Mouse (Mus musculus) heart, embryonic 16.5 days (tissue): ENCODE measurements around the gene Uqcc1. TPM values are rescaled to one million over a fixed set of nuclear protein-coding genes. Genes with fewer than 3 reads are reported as not detected.

ENCODE experiments used
- ATAC-seq: fragments of 200-750 bp; cut with Nextera tagmentation; replicated peaks from 2 replicates; pipeline ENCODE4 v1.8.0; 2017; ENCODE audit warnings: moderate number of reproducible peaks; ENCODE audit not compliant: insufficient read depth, low FRiP score; ENCODE audit errors: extremely low read depth
- H3K27ac ChIP-seq: fragments of 300-500 bp; sonication (generic); 2 replicates; pipeline ENCODE4 v1.5.1; 2014; ENCODE audit warnings: mild to moderate bottlenecking, low read length, control low read depth, moderate library complexity
- H3K27me3 ChIP-seq: fragments of 300-500 bp; sonication (generic); 2 replicates; pipeline ENCODE4 v1.6.1; 2014; ENCODE audit warnings: low read length, mixed read lengths; ENCODE audit not compliant: control insufficient read depth, insufficient read depth
- H3K36me3 ChIP-seq: fragments of 300-500 bp; sonication (generic); 2 replicates; pipeline ENCODE4 v1.6.1; 2014; ENCODE audit not compliant: control insufficient read depth, insufficient read depth
- H3K4me1 ChIP-seq: fragments of 300-500 bp; sonication (generic); 2 replicates; pipeline ENCODE4 v1.6.1; 2014; ENCODE audit warnings: low read length, mixed read lengths; ENCODE audit not compliant: control insufficient read depth, insufficient read depth
- H3K4me2 ChIP-seq: fragments of 300-500 bp; sonication (generic); 2 replicates; pipeline ENCODE4 v1.6.1; 2014; ENCODE audit warnings: low read depth, mild to moderate bottlenecking, control low read depth, low read length
- H3K4me3 ChIP-seq: fragments of 300-500 bp; sonication (generic); 2 replicates; pipeline ENCODE4 v1.5.1; 2014; ENCODE audit warnings: mild to moderate bottlenecking, control low read depth, low read length
- H3K9ac ChIP-seq: fragments of 300-500 bp; sonication (generic); 2 replicates; pipeline ENCODE4 v1.6.1; 2014; ENCODE audit warnings: low read length, control low read depth
- H3K9me3 ChIP-seq: fragments of 300-500 bp; sonication (generic); replicated peaks from 2 replicates; pipeline ENCODE4 v1.6.1; 2016; ENCODE audit warnings: low read length; ENCODE audit not compliant: control insufficient read depth
- WGBS: fragments of 180-500 bp; shearing (Covaris S2); extraction: QIAGEN DNeasy Blood & Tissue Kit; methylation state at CpG from one replicate; pipeline ENCODE4 v1.1.7; 2014; 5-methylcytosine and 5-hydroxymethylcytosine counted together
- polyA plus RNA-seq: library from polyadenylated mRNA; unstranded; fragments of >200 nt; fragmentation: Nextera tagmentation; extraction: Ambion mirVana; gene quantifications from 2 replicates; pipeline ENCODE4 v1.2.1, GENCODE M21; 2015

The Uqcc1 gene
- polyA plus RNA-seq, 1 experiment from 2014 or later: 129 TPM

DNA sequence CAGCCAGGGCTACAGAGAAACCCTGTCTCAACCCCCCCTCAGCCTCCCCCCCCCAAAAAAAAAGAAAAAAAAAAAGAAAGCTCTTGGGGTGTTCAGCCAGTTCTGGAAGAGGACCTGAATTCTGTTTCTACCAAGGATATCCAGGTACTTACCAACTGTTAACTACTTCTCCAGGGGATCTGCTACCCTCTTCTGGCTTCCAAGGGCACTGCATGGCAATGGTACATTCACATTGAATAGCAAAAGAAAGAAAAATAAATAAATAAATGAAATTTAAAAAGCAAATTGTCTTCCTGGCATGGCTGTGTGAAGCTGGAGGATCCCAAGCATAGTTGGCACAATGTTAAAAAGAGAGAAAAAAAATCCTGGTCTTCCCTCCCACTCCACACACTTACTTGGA is 21.9 kb upstream of the Uqcc1 start:
- Histone ChIP-seq H3K27me3 (peaks cover 5% of the 10 kb centered on the region; the same call in 1 of the 2 replicates), H3K4me2 (no peak overlapping the region), H3K9me3 (no peaks in the 10 kb centered on the region), H3K4me3 (no peak overlapping the region), H3K36me3 (no peaks in the 10 kb centered on the region), H3K4me1 (no peaks in the 10 kb centered on the region), H3K27ac (no peak overlapping the region), H3K9ac (no peak overlapping the region)
- no peak for ATAC-seq

DNA sequence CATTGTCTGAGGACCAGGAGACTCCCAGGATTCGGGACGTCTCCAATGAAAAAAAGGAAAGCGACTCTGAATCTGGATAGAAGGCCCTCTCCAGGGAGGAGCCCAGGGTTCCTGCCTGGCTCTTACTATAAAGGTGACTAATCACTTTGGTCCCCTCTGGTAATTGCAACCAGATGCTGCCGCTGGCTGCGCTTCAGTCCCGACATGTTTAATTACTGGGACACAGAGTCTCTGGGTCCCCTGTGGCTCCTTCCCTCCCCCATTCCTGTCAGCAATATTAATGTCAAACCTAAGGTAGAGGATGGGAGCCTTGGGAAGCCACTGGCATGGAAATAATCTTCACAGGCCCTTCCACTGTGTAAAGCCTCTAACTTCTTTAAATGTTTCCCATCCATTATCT is 19.3 kb upstream of the Uqcc1 start:
- Histone ChIP-seq H3K4me1 (peaks cover 3% of the 10 kb centered on the region; the same call in 1 of the 2 replicates), H3K4me2 (no peak overlapping the region), H3K9ac (no peak overlapping the region), H3K4me3 (no peak overlapping the region), H3K27me3 (peaks cover 4% of the 10 kb centered on the region; the same call in 1 of the 2 replicates), H3K27ac (no peak overlapping the region), H3K36me3 (no peaks in the 10 kb centered on the region), H3K9me3 (no peaks in the 10 kb centered on the region)
- no peak for ATAC-seq
- WGBS: 38% methylated on average over 6 of the region's 6 CpGs

DNA sequence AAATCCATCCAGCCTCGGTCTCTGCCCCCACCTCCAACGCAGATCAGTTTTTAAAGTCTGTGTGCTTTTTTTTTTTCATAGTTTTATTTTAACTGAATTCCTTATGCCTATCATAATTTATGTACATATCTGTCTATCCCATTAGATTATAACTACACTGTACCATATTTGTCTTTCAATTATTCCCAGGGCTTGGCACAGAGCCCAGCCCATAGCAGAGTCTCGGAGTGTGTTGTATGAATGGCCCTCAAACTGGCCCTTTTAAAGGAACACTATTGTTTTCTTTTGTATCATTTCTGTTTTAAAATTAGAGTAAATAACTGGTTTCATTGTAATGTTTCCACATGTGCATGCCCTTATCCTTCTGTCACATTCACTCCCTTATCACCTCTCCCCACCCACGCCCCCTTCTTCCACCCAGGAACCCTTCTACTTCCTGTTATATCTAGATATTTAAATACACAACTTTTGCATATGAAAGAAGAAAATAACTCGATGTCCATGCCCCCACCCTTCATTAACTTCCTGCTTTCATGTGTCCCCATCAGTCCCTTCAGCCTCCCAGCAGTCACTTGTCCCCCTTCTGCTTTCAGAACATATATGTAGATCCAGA is 17.4 kb upstream of the Uqcc1 start:
- H3K4me3 ChIP-seq: no peak overlapping the region
- no peaks in the 10 kb centered on the region for H3K9me3 ChIP-seq
- WGBS: 38% methylated on average over 5 of the region's 5 CpGs
- H3K27ac ChIP-seq: no peak overlapping the region
- no peak overlapping the region for H3K4me2 ChIP-seq
- no peak overlapping the region for H3K9ac ChIP-seq
- H3K27me3 ChIP-seq: peaks cover 4% of the 10 kb centered on the region; the same call in 1 of the 2 replicates
- peaks cover 3% of the 10 kb centered on the region; the same call in 1 of the 2 replicates for H3K4me1 ChIP-seq
- H3K36me3 ChIP-seq: no peaks in the 10 kb centered on the region
- no peak for ATAC-seq

DNA sequence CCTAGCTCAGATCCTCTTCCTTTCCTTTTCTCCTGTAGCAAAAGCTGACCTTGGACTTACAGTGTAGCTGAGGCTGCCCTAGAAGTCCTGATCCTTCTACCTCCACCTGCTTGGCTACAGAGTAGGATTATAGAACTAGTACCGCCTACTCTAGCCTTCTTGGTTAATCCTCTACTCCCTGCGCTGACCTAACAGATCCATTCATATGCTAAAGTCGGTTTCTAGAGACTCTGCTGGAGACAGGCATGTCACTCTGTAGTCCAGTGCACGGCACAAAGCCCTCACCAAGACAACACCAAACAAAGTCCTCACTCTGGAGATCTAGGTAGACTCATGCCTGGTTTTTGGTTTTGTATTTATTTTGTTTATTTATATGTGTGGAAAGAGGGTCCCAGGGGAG is 16.4 kb upstream of the Uqcc1 start:
- peaks cover 4% of the 10 kb centered on the region; the same call in 1 of the 2 replicates for H3K27me3 ChIP-seq
- no peak overlapping the region for H3K4me3 ChIP-seq
- H3K36me3 ChIP-seq: no peaks in the 10 kb centered on the region
- no peaks in the 10 kb centered on the region for H3K9me3 ChIP-seq
- no peak overlapping the region for H3K9ac ChIP-seq
- no peak overlapping the region for H3K4me2 ChIP-seq
- WGBS: 33% methylated on average over 4 of the region's 4 CpGs
- H3K4me1 ChIP-seq: peaks cover 3% of the 10 kb centered on the region; the same call in 1 of the 2 replicates
- ATAC-seq: no peak
- no peak overlapping the region for H3K27ac ChIP-seq

DNA sequence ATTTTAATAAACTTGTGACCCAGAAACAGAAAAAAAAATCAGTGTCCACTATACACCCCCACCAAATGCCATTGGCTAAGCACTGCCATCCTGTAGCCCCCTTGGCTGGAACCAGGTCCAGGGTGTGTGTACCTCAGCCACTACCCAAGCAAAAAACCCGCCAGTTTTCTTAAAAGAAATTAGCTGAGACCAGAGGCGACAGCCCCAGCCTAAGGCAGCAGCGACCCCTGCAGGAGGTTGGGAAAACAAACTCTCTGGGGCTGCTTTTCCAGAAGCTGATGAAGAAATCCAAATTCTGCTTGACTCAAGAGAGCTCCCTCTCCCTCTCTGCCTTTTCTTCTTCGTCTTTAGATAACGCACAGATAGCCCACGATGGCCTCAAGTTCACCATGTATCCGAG is 16.0 kb upstream of the Uqcc1 start:
- Histone ChIP-seq H3K9me3 (no peaks in the 10 kb centered on the region), H3K4me2 (no peak overlapping the region), H3K36me3 (no peaks in the 10 kb centered on the region), H3K27me3 (peaks cover 4% of the 10 kb centered on the region; the same call in 1 of the 2 replicates), H3K9ac (no peak overlapping the region), H3K27ac (no peak overlapping the region), H3K4me1 (peaks cover 3% of the 10 kb centered on the region; the same call in 1 of the 2 replicates), H3K4me3 (no peak overlapping the region)
- no peak for ATAC-seq
- WGBS: 4% methylated on average over 7 of the region's 7 CpGs

DNA sequence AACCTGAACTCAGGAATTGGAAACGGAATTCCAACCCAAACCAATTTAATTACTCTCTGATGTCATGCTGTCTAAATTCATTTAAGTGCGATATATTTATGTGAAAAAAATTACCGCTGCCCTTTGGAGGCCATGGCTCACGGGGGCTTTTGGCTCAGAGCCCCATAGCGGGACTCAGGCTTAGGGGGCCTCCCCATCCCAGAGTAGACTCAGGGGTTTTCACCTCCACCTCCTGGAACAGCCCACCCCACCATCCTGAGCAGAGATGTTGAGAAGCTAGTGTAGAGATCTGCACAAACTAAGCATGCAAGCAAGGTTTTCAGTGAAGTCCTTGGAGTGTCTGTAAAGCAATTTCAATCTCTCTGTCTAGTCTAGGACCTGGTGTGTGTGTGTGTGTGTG is 15.5 kb upstream of the Uqcc1 start:
- peaks cover 3% of the 10 kb centered on the region; the same call in 1 of the 2 replicates for H3K4me1 ChIP-seq
- H3K27ac ChIP-seq: no peak overlapping the region
- no peak overlapping the region for H3K4me3 ChIP-seq
- WGBS: 61% methylated on average over 5 of the region's 5 CpGs
- H3K4me2 ChIP-seq: no peak overlapping the region
- H3K36me3 ChIP-seq: no peaks in the 10 kb centered on the region
- peaks cover 4% of the 10 kb centered on the region; the same call in 1 of the 2 replicates for H3K27me3 ChIP-seq
- no peak overlapping the region for H3K9ac ChIP-seq
- H3K9me3 ChIP-seq: no peaks in the 10 kb centered on the region
- ATAC-seq: no peak

DNA sequence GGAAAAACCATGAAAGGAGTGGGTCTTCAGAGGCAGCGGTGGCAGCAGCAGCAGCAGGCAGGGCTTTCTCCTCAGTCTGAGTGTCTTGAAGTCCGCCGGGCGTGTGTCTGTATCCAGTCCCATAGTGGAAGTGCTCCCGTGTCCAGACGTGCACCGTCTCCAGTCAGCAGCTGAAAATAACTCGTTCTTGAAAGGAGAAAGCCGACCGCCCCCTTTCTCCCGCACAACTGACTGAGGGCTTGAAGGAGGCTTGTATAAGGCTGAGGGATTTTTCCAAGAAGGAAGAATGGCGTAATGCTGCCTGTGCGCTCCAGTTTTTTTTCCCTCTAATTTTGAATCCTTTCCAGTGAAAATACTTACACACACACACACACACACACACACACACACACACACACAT is 15.0 kb upstream of the Uqcc1 start, which contains the start of gene Gdf5:
Gdf5 (minus strand) TSS at position 244 of the 400 bp plus-strand sequence.
- no peaks in the 10 kb centered on the region for H3K9me3 ChIP-seq
- H3K27ac ChIP-seq: no peak within 1 kb of the TSS
- WGBS: 39% methylated on average over 13 of the region's 13 CpGs
- 0 out of 2 replicates have a peak within 1 kb of the TSS, but pooled peaks have one; percentile 8 for H3K9ac ChIP-seq
- peak within 1 kb of the TSS; percentile 39; the same call in 1 of the 2 replicates for H3K4me2 ChIP-seq
- H3K36me3 ChIP-seq: no peaks in the 10 kb centered on the region
- peaks cover 4% of the 10 kb centered on the region; the same call in 1 of the 2 replicates for H3K27me3 ChIP-seq
- H3K4me3 ChIP-seq: 0 out of 2 replicates have a peak within 1 kb of the TSS, but pooled peaks have one; percentile 15
- ATAC-seq: no peak
- H3K4me1 ChIP-seq: peaks cover 3% of the 10 kb centered on the region; the same call in 1 of the 2 replicates

DNA sequence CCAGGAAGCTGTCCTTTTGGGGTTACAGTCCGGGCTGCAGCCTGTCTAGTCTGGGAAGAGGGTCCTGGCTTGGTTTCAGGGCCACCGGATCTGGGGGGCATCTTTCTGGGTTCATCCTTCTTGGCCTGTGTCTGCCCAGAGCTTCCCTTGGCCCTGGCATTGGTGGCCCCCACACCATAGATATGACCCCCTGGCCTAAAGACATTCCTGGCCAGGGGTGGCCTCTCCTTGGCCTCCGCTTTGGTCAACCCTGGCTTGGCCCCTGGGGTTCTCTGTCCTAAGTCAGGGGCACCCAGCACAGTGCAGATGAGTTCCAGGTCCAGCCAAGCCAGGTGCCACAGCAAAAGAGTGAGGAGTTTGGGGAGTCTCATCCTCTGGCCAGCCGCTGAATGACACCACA is 14.6 kb upstream of the Uqcc1 start:
- H3K27ac ChIP-seq: no peak overlapping the region
- 0 out of 2 replicates have a peak overlapping the region, but pooled peaks have one; percentile 8 for H3K9ac ChIP-seq
- ATAC-seq: no peak
- H3K4me3 ChIP-seq: no peak overlapping the region
- H3K4me1 ChIP-seq: peaks cover 3% of the 10 kb centered on the region; the same call in 1 of the 2 replicates
- peaks cover 4% of the 10 kb centered on the region; the same call in 1 of the 2 replicates for H3K27me3 ChIP-seq
- 75% methylated on average over 4 of the region's 4 CpGs for WGBS
- 0 out of 2 replicates have a peak overlapping the region, but pooled peaks have one; percentile 39 for H3K4me2 ChIP-seq
- H3K36me3 ChIP-seq: no peaks in the 10 kb centered on the region
- H3K9me3 ChIP-seq: no peaks in the 10 kb centered on the region

DNA sequence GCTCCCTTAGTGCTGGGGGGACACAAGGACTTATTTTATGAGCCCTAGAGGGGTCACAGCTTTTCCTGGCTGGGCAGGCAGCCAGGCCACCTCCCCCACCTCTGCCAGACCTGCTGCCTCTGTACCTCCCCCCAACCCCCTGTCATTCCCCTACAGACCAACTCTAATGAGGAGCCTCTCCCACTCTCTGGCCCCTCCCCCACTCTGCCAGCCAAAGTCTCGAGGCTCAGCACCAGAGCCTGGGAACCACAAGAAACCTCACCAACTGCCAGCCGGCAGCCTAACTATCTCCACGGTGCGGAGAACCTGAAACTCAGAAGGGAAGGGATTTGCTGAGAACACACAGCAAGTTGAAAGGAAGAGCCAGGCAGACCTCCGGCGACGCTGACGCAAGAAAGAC is 13.4 kb upstream of the Uqcc1 start:
- ATAC-seq: no peak
- H3K27me3 ChIP-seq: 0 out of 2 replicates have a peak, but pooled peaks cover 4% of the 10 kb centered on the region
- no peaks in the 10 kb centered on the region for H3K36me3 ChIP-seq
- peak overlapping the region; percentile 35 for H3K4me2 ChIP-seq
- H3K4me1 ChIP-seq: peaks cover 3% of the 10 kb centered on the region; the same call in 1 of the 2 replicates
- H3K9ac ChIP-seq: no peak overlapping the region
- WGBS: 9% methylated on average over 8 of the region's 8 CpGs
- H3K27ac ChIP-seq: no peak overlapping the region
- H3K9me3 ChIP-seq: no peaks in the 10 kb centered on the region
- no peak overlapping the region for H3K4me3 ChIP-seq
